Mouse (Mus musculus) heart, adult 9 months (tissue): ENCODE results near the gene Adamts7.

Experiments used
- DNase-seq, 2 experiments: peaks; one replicate each; pipeline ENCODE4 v3.0.0; 2022; ENCODE audit warnings: low spot score in 2 of 2

Adamts7 gene

GRCm38 (mm10) chr9:90146869-90147268, 16.0 kb upstream of the Adamts7 start:
- DNase-seq, result no peak

- DNase-seq, result peak; percentile 63 to 77
These were observed 485 bp upstream of the Adamts7 start for GRCm38 (mm10) chr9:90162243-90162925.

- peak; percentile 61 to 69 for DNase-seq
These were observed 853 bp downstream of the Adamts7 start for GRCm38 (mm10) chr9:90163749-90164095.

GRCm38 (mm10) chr9:90164670-90165453, 2.0 kb downstream of the Adamts7 start:
- DNase-seq, result peak; percentile 73 to 77

- DNase-seq, result no peak
These were observed 2.7 kb downstream of the Adamts7 start for GRCm38 (mm10) chr9:90165590-90165989.

GRCm38 (mm10) chr9:90166615-90167014, 3.7 kb downstream of the Adamts7 start:
- peak; percentile 63 to 73 for DNase-seq

- peak in 1 of 2 experiments; percentile 37 for DNase-seq
These were observed 7.1 kb downstream of the Adamts7 start for GRCm38 (mm10) chr9:90169965-90170364.

GRCm38 (mm10) chr9:90171421-90171820, 8.6 kb downstream of the Adamts7 start:
- DNase-seq, result no peak

- no peak for DNase-seq
These were observed 9.9 kb downstream of the Adamts7 start for GRCm38 (mm10) chr9:90172528-90173321.

- no peak for DNase-seq
These were observed 10.5 kb downstream of the Adamts7 start for GRCm38 (mm10) chr9:90173330-90173729.

GRCm38 (mm10) chr9:90179409-90179808, 16.5 kb downstream of the Adamts7 start:
- no peak for DNase-seq

GRCm38 (mm10) chr9:90181656-90182388, 19.0 kb downstream of the Adamts7 start:
- no peak for DNase-seq

- no peak for DNase-seq
These were observed 20.0 kb downstream of the Adamts7 start for GRCm38 (mm10) chr9:90182636-90183421.

GRCm38 (mm10) chr9:90183550-90183949, 20.7 kb downstream of the Adamts7 start:
- DNase-seq, result no peak

GRCm38 (mm10) chr9:90184116-90184515, 21.2 kb downstream of the Adamts7 start:
- peak; percentile 63 to 70 for DNase-seq

- DNase-seq, result no peak
These were observed 22.6 kb downstream of the Adamts7 start for GRCm38 (mm10) chr9:90185356-90185910.

GRCm38 (mm10) chr9:90188893-90189292, 26.0 kb downstream of the Adamts7 start:
- DNase-seq, result no peak

- no peak for DNase-seq
These were observed 26.5 kb downstream of the Adamts7 start for GRCm38 (mm10) chr9:90189391-90189790.

- no peak for DNase-seq
These were observed 32.1 kb downstream of the Adamts7 start for GRCm38 (mm10) chr9:90195000-90195399.

GRCm38 (mm10) chr9:90196262-90196661, 33.4 kb downstream of the Adamts7 start:
- DNase-seq, result no peak
